Mouse (Mus musculus) spleen, adult 10 weeks (tissue): ENCODE data around the gene Tff1. TPM values are rescaled to one million over a fixed set of nuclear protein-coding genes. Genes with fewer than 3 reads are reported as not detected.

Experiments used
- polyA plus RNA-seq: library from polyadenylated mRNA; stranded (reverse); fragments of 350-450 nt; fragmentation: Illumina TruSeq; extraction: RNeasy Lipid Tissue Mini Kit (QIAGEN cat#74804); gene quantifications from one replicate; pipeline ENCODE4 v1.2.3, GENCODE M21; 2015; ENCODE audit warnings: low replicate concordance; ENCODE audit not compliant: insufficient read depth

The Tff1 gene
- not detected for polyA plus RNA-seq

GRCm38 (mm10) chr17:31165127-31165526 lies at the start of gene Tff1:
Tff1 (minus strand) TSS chr17:31165277.

GRCm38 (mm10) chr17:31207771-31208334 lies 42.8 kb upstream of the Tff1 start, which contains the start of gene Ubash3a:
Ubash3a (plus strand) TSS chr17:31207873.

GRCm38 (mm10) chr17:31198877-31199276 lies 33.8 kb upstream of the Tff1 start, which contains the start of gene Tmprss3:
Tmprss3 (minus strand) TSS chr17:31198977.

GRCm38 (mm10) chr17:31144040-31145037 lies 20.7 kb downstream of the Tff1 start, which contains the start of gene Tff2:
Tff2 (minus strand) TSS chr17:31144282.

GRCm38 (mm10) chr17:31129452-31129851 lies 35.6 kb downstream of the Tff1 start, which contains the start of gene Tff3:
Tff3 (minus strand) TSS chr17:31129646.

Other genes with a start within 250 kb of the Tff1 start
- not detected for gene Umodl1, start 210.6 kb downstream of the Tff1 start, polyA plus RNA-seq
- 24.0 TPM for gene Abcg1, start 107.6 kb downstream of the Tff1 start, polyA plus RNA-seq
- not detected for gene Tff3, start 35.6 kb downstream of the Tff1 start, polyA plus RNA-seq
- 0.87 TPM for gene Tff2, start 21.0 kb downstream of the Tff1 start, polyA plus RNA-seq
- gene Tmprss3, start 33.7 kb upstream of the Tff1 start, polyA plus RNA-seq: 0.26 TPM
- 10.1 TPM for gene Ubash3a, start 42.6 kb upstream of the Tff1 start, polyA plus RNA-seq
- gene Rsph1, start 112.1 kb upstream of the Tff1 start, polyA plus RNA-seq: 0.48 TPM
- gene Slc37a1, start 121.5 kb upstream of the Tff1 start, polyA plus RNA-seq: 13.6 TPM
- gene Pde9a, start 220.9 kb upstream of the Tff1 start, polyA plus RNA-seq: 1.0 TPM